Mouse (Mus musculus): Measurements from ENCODE around the gene Sacm1l. TPM values are rescaled to one million over a fixed set of nuclear protein-coding genes. Genes with fewer than 3 reads are reported as not detected.

Sacm1l gene
- polyA plus RNA-seq, 1 experiment from 2014 or later = 37.6 TPM

DNA sequence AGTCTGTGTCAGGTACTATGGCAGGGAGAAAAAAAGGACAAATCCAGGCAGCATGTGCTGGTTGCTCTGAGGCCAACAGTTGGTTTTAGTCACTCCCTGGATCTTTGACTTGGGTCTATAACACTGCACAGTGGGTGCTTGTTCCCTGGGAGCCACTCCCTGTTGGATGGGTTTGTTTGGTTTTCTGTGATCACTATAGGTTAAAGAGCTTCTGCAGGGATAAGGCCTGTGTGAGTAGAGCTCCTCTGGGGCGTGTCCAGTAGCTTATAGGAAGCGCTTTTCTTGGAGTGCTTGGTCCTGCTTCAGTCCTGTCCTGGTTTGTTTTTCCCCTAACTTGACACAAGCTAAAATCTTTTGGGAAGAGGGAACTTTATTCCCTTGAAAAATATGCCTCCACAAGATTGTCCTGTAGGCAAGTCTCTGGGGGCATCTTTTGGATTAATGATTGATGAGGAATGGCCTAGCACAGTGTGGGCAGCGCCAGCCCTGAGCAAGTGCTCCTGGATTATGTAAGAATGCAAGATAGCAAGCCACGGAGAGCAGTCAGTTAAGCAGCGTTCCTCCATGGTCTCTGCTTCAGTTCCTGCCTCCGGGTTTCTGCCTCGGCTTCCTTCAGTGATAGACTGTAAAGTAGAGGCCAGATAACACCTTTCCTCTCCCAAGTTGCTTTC lies 59.8 kb downstream of the Sacm1l start:
- no peaks in the 10 kb centered on the region for H3K27me3 ChIP-seq (replicated peaks)
- no peaks in the 10 kb centered on the region for H3K9me3 ChIP-seq
- H3K4me1 ChIP-seq = no peaks in the 10 kb centered on the region
- H3K4me2 ChIP-seq = no peak overlapping the region
- H3K4me3 ChIP-seq = no peak overlapping the region
- H3K9ac ChIP-seq = no peak overlapping the region
- ATAC-seq (ENCODE audit: extremely low read depth, insufficient number of reproducible peaks, low FRiP score, low TSS enrichment) = no peak
- H3K27ac ChIP-seq (replicated peaks) = no peak overlapping the region
- H3K36me3 ChIP-seq = peaks cover 64% of the 10 kb centered on the region
- WGBS = 54% methylated on average over 7 of the region's 7 CpGs

DNA sequence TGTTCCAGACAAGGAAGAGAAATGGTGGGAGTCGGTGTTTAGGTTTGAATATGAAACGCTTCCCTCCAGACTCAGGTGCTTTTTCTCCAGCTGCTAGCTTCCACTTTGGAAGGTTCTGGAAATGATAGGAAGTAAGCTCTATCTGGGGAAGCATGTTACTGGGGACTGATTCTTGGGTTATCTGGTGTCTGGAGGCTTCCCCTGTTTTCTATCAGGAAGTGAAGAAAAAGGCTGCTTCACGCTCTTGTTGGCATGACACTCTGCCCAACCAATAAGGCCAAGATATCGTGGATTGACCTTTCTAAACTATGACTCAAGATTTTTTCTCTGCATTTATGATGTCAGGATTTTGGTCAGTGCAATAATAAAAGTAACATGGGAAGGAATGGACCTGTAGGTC lies 65.6 kb downstream of the Sacm1l start:
- WGBS = 84% methylated on average over 4 of the region's 4 CpGs
- H3K27me3 ChIP-seq (replicated peaks) = no peaks in the 10 kb centered on the region
- peaks cover 19% of the 10 kb centered on the region for H3K4me1 ChIP-seq
- no peak overlapping the region for H3K27ac ChIP-seq (replicated peaks)
- ATAC-seq (ENCODE audit: extremely low read depth, insufficient number of reproducible peaks, low FRiP score, low TSS enrichment) = no peak
- H3K36me3 ChIP-seq = peaks cover 34% of the 10 kb centered on the region
- no peak overlapping the region for H3K9ac ChIP-seq
- H3K9me3 ChIP-seq = no peaks in the 10 kb centered on the region
- H3K4me3 ChIP-seq = no peak overlapping the region
- no peak overlapping the region for H3K4me2 ChIP-seq

- ATAC-seq (ENCODE audit: extremely low read depth, insufficient number of reproducible peaks, low FRiP score, low TSS enrichment) = no peak
- no peaks in the 10 kb centered on the region for H3K27me3 ChIP-seq (replicated peaks)
- 86% methylated on average over 2 of the region's 2 CpGs for WGBS
These were observed 67.4 kb downstream of the Sacm1l start for GRCm38 (mm10) chr9:123596910-123597309.

DNA sequence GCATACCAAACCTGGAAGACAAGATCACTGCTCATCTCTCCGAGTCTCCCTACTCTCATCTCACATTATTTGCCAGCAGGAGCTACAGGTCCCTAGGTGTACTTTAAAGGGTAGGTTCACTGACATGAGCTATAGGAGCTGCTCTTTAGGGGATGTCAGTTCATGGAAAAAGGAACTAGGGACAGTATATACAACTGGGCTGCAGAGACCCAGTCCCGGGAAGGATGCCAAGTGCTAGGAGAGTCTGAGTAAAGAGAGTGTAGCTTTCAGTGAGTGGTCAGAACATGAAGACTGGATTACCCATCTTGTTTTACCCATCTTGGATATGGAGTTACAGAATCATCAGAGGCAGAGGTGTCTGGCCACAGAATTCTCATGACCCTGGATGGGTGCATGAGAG lies 67.8 kb downstream of the Sacm1l start:
- Histone ChIP-seq H3K4me3 (no peak overlapping the region), H3K9me3 (no peaks in the 10 kb centered on the region), H3K4me2 (no peak overlapping the region), H3K27me3 (replicated peaks) (no peaks in the 10 kb centered on the region), H3K36me3 (peaks cover 27% of the 10 kb centered on the region), H3K9ac (no peak overlapping the region), H3K27ac (replicated peaks) (no peak overlapping the region), H3K4me1 (peaks cover 19% of the 10 kb centered on the region)
- ATAC-seq (ENCODE audit: extremely low read depth, insufficient number of reproducible peaks, low FRiP score, low TSS enrichment) = no peak
- WGBS = 71% methylated on average over 2 of the region's 2 CpGs

More at GRCm38 (mm10) chr9:123596910-123597309, 67.4 kb downstream of the Sacm1l start:
- no peak overlapping the region for H3K9ac ChIP-seq
- peaks cover 27% of the 10 kb centered on the region for H3K36me3 ChIP-seq
- H3K4me2 ChIP-seq = no peak overlapping the region
- H3K4me1 ChIP-seq = peaks cover 19% of the 10 kb centered on the region
- H3K27ac ChIP-seq (replicated peaks) = no peak overlapping the region
- no peaks in the 10 kb centered on the region for H3K9me3 ChIP-seq
- no peak overlapping the region for H3K4me3 ChIP-seq

DNA sequence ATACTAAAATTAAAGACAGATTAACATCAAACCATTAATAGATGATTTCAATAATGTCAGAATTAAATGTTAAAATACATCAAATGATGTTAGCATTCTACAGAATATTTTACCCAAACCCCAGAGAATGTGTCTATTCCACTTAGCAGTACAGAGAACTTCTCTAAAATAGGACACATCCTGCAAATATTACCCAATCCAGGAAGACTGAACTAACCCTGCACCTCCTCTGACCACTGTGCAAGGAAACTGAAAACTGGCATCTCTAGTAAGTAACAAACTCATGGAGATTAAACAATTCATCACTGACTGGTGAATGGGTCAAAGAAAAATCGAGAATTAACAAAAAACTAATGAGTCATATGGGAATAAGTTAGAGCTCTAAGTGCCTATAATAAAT lies 72.0 kb downstream of the Sacm1l start:
- Histone ChIP-seq H3K4me1 (peaks cover 17% of the 10 kb centered on the region), H3K4me3 (no peak overlapping the region), H3K4me2 (no peak overlapping the region), H3K27ac (replicated peaks) (no peak overlapping the region), H3K27me3 (replicated peaks) (no peaks in the 10 kb centered on the region), H3K9ac (no peak overlapping the region), H3K36me3 (0 out of 2 replicates have a peak, but pooled peaks cover under 1% of the 10 kb centered on the region), H3K9me3 (no peaks in the 10 kb centered on the region)
- no peak for ATAC-seq (ENCODE audit: extremely low read depth, insufficient number of reproducible peaks, low FRiP score, low TSS enrichment)
- WGBS = 68% methylated on average over 1 of the region's 1 CpGs

DNA sequence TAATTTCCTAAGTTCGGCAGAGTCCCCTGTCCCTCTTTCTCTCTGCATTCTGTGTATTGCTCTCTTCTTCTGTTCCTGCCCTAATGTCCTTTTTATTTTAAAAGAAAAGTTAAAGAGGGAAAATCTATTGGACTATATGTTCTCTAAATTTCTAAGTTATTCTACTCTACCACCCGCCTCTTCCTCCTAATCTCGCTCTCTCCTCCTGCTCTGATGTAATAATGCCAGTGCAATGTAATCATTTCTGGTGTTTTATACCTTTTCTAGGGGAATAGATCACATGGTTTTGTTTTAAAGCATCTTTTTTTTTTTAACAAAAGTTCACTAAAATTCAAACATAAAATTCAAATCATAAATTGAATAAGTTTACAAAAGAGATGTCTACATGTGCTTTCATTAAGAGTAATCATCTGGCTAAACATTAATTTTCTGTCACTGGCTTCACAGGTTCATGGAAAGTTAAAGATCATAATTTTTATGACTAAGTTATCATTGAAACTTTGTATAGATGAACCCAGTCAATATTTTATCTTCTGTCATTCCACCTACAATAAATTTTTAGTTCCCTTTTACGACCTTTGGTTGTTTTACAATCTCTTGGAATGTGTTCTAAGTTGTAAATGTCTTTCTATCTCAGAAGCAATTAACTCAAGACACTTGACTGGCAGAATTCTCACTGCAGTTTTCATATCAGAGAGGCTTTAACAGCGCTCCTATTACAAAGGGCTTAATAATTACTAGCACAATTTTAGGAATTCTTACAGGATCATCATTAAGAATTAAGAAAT lies 90.9 kb downstream of the Sacm1l start:
- Histone ChIP-seq H3K9me3 (no peaks in the 10 kb centered on the region), H3K4me3 (no peak overlapping the region), H3K27ac (replicated peaks) (no peak overlapping the region), H3K4me2 (no peak overlapping the region), H3K36me3 (no peaks in the 10 kb centered on the region), H3K27me3 (replicated peaks) (no peaks in the 10 kb centered on the region), H3K4me1 (no peaks in the 10 kb centered on the region), H3K9ac (no peak overlapping the region)
- ATAC-seq (ENCODE audit: extremely low read depth, insufficient number of reproducible peaks, low FRiP score, low TSS enrichment) = no peak
- WGBS = 74% methylated on average over 5 of the region's 5 CpGs

GRCm38 (mm10) chr9:123624741-123625140 lies 95.2 kb downstream of the Sacm1l start:
- no peak for ATAC-seq (ENCODE audit: extremely low read depth, insufficient number of reproducible peaks, low FRiP score, low TSS enrichment)
- 70% methylated on average over 2 of the region's 2 CpGs for WGBS
- Histone ChIP-seq H3K9me3 (no peaks in the 10 kb centered on the region), H3K4me2 (no peak overlapping the region), H3K27ac (replicated peaks) (no peak overlapping the region), H3K27me3 (replicated peaks) (no peaks in the 10 kb centered on the region; the same call in 1 of the 2 replicates), H3K36me3 (no peaks in the 10 kb centered on the region), H3K9ac (no peak overlapping the region), H3K4me1 (no peaks in the 10 kb centered on the region), H3K4me3 (no peak overlapping the region)

DNA sequence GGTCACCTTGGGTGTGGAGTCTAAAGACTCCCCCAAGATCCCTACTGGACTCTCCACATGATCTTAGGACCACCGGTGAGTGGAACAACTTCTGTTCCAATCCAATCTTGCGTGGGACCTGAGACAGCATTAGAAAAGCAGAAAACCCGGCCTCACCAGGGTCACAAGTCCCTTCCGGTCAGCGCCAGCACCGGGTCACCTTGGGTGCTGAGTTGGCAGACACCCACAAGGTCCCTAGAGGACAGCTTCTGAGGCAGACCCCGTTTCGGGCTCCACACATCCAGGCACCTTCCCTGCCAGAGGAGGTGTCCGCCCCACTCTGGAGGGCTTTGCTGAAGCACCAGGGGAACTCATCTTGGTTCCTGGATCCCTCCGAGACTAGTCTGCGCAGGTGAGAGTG lies 96.3 kb downstream of the Sacm1l start:
- H3K27ac ChIP-seq (replicated peaks) = no peak overlapping the region
- no peak overlapping the region for H3K9ac ChIP-seq
- H3K9me3 ChIP-seq = no peaks in the 10 kb centered on the region
- WGBS = 83% methylated on average over 11 of the region's 11 CpGs
- ATAC-seq (ENCODE audit: extremely low read depth, insufficient number of reproducible peaks, low FRiP score, low TSS enrichment) = no peak
- no peak overlapping the region for H3K4me2 ChIP-seq
- H3K36me3 ChIP-seq = no peaks in the 10 kb centered on the region
- no peaks in the 10 kb centered on the region; the same call in 1 of the 2 replicates for H3K27me3 ChIP-seq (replicated peaks)
- H3K4me3 ChIP-seq = no peak overlapping the region
- no peaks in the 10 kb centered on the region for H3K4me1 ChIP-seq

DNA sequence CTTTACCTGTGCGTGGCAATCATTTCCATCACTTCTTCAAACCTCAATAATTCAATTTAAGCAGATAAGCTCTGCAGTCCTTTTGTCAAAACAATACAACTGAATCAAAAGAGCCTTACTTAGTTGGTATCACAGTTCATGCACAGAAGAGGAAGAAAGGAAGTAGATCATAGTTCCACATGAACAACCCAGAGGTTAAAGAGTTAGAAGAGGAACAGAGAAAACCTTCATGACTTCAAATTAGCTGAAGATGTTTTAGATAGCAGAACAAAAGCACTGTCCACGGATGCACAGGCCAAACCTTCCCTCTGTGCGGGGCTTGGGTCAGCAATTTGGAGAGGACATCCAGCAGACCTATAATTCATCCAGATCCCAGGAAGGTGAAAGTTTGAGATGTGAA lies 102.1 kb downstream of the Sacm1l start:
- Histone ChIP-seq H3K4me2 (no peak overlapping the region), H3K4me3 (no peak overlapping the region), H3K9ac (no peak overlapping the region), H3K9me3 (no peaks in the 10 kb centered on the region), H3K4me1 (no peaks in the 10 kb centered on the region), H3K27me3 (replicated peaks) (peaks cover 3% of the 10 kb centered on the region; the same call in 1 of the 2 replicates), H3K27ac (replicated peaks) (no peak overlapping the region), H3K36me3 (no peaks in the 10 kb centered on the region)
- WGBS = 72% methylated on average over 3 of the region's 3 CpGs
- ATAC-seq (ENCODE audit: extremely low read depth, insufficient number of reproducible peaks, low FRiP score, low TSS enrichment) = no peak

DNA sequence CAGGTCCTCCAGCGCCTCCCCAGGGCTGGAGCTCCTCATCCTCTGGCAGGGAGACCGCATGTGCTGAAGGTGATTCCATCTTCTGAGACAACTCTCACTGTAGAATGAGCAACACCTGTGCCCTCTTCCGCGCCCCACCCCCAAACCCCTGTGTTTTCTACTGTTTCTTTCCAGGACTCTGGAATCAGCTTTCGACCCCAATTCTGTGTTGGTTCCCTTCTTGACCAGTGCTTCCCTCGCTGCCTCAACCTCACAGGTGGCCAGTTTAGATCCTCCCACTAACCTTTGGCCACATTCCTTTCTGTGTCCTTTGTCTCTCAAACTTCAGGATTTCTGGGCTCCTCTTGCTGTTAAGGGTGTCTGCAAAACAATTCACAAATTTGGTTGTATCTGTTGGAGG lies 102.7 kb downstream of the Sacm1l start, which contains the start of gene Slc6a20b:
Gene Slc6a20b, minus strand, starts transcription at position 285 of the 400 bp plus-strand sequence.
- H3K36me3 ChIP-seq = no peaks in the 10 kb centered on the region
- ATAC-seq (ENCODE audit: extremely low read depth, insufficient number of reproducible peaks, low FRiP score, low TSS enrichment) = no peak
- H3K4me1 ChIP-seq = no peaks in the 10 kb centered on the region
- H3K4me2 ChIP-seq = no peak within 1 kb of the TSS
- no peak within 1 kb of the TSS for H3K4me3 ChIP-seq
- WGBS = 66% methylated on average over 6 of the region's 6 CpGs
- H3K9ac ChIP-seq = no peak within 1 kb of the TSS
- H3K9me3 ChIP-seq = no peaks in the 10 kb centered on the region
- H3K27me3 ChIP-seq (replicated peaks) = peaks cover 3% of the 10 kb centered on the region; the same call in 1 of the 2 replicates
- no peak within 1 kb of the TSS for H3K27ac ChIP-seq (replicated peaks)

GRCm38 (mm10) chr9:123632993-123633392 lies 103.4 kb downstream of the Sacm1l start:
- no peak overlapping the region for H3K9ac ChIP-seq
- no peaks in the 10 kb centered on the region for H3K9me3 ChIP-seq
- H3K4me2 ChIP-seq = no peak overlapping the region
- no peak for ATAC-seq (ENCODE audit: extremely low read depth, insufficient number of reproducible peaks, low FRiP score, low TSS enrichment)
- WGBS = 75% methylated on average over 3 of the region's 3 CpGs
- H3K4me3 ChIP-seq = no peak overlapping the region
- no peaks in the 10 kb centered on the region for H3K4me1 ChIP-seq
- H3K27ac ChIP-seq (replicated peaks) = no peak overlapping the region
- H3K36me3 ChIP-seq = no peaks in the 10 kb centered on the region
- peaks cover 3% of the 10 kb centered on the region; the same call in 1 of the 2 replicates for H3K27me3 ChIP-seq (replicated peaks)
